Mouse (Mus musculus) right cerebral cortex, postnatal 36 days (tissue): ENCODE measurements around the gene Def8.

ENCODE experiments used
- DNase-seq, 2 experiments: peaks; one replicate each; pipeline ENCODE4 v3.0.0; 2022; ENCODE audit warnings: low spot score in 2 of 2, mixed read lengths in 1 of 2

Def8 gene

GRCm38 (mm10) chr8:123478456-123479218 is 55.3 kb downstream of the Def8 start:
- DNase-seq = no peak

GRCm38 (mm10) chr8:123482627-123483026 is 59.3 kb downstream of the Def8 start:
- no peak for DNase-seq

GRCm38 (mm10) chr8:123491280-123492075 is 68.2 kb downstream of the Def8 start:
- DNase-seq = no peak

GRCm38 (mm10) chr8:123492898-123493297 is 69.6 kb downstream of the Def8 start:
- DNase-seq = no peak

- no peak for DNase-seq
Measured at GRCm38 (mm10) chr8:123497699-123498098, 74.4 kb downstream of the Def8 start.

GRCm38 (mm10) chr8:123498963-123499362 is 75.6 kb downstream of the Def8 start:
- peak in 1 of 2 experiments; percentile 46 for DNase-seq

- DNase-seq = no peak
Measured at GRCm38 (mm10) chr8:123499556-123499955, 76.2 kb downstream of the Def8 start.

GRCm38 (mm10) chr8:123502192-123502591 is 78.9 kb downstream of the Def8 start:
- DNase-seq = no peak

GRCm38 (mm10) chr8:123503801-123504467 is 80.6 kb downstream of the Def8 start:
- DNase-seq = no peak

- no peak for DNase-seq
Measured at GRCm38 (mm10) chr8:123504591-123505195, 81.4 kb downstream of the Def8 start.

- DNase-seq = no peak
Measured at GRCm38 (mm10) chr8:123505267-123505666, 81.9 kb downstream of the Def8 start.

GRCm38 (mm10) chr8:123505695-123506094 is 82.4 kb downstream of the Def8 start:
- DNase-seq = no peak

- DNase-seq = no peak
Measured at GRCm38 (mm10) chr8:123507153-123507552, 83.8 kb downstream of the Def8 start.

GRCm38 (mm10) chr8:123510819-123511218 is 87.5 kb downstream of the Def8 start:
- no peak for DNase-seq
